Mouse (Mus musculus) intestine, postnatal 0 days (tissue): Measurements from ENCODE around the gene Olfr319. TPM values are rescaled to one million over a fixed set of nuclear protein-coding genes. Genes with fewer than 3 reads are reported as not detected.

Source experiments
- ATAC-seq: fragments of 200-750 bp; cut with Nextera tagmentation; 2 replicates; pipeline ENCODE4 v1.8.0; 2017; ENCODE audit warnings: mild to moderate bottlenecking, moderate TSS enrichment, moderate library complexity
- H3K27ac ChIP-seq: fragments of 300-500 bp; sonication (generic); 2 replicates; pipeline ENCODE4 v1.5.1; 2014; ENCODE audit warnings: mild to moderate bottlenecking, low read depth, low read length, moderate library complexity
- H3K27me3 ChIP-seq: fragments of 300-500 bp; sonication (generic); replicated peaks from 2 replicates; pipeline ENCODE4 v1.6.1; 2014; ENCODE audit warnings: low read length, mixed read lengths; ENCODE audit not compliant: control insufficient read depth, insufficient read depth
- H3K36me3 ChIP-seq: fragments of 300-500 bp; sonication (generic); 2 replicates; pipeline ENCODE4 v1.6.1; 2014; ENCODE audit warnings: mild to moderate bottlenecking, moderate library complexity; ENCODE audit not compliant: control insufficient read depth, insufficient read depth
- H3K4me1 ChIP-seq: fragments of 300-500 bp; sonication (generic); replicated peaks from 2 replicates; pipeline ENCODE4 v1.6.1; 2014; ENCODE audit warnings: antibody characterized with exemption, low read length, mixed read lengths; ENCODE audit not compliant: control insufficient read depth, insufficient read depth
- H3K4me2 ChIP-seq: fragments of 300-500 bp; sonication (generic); replicated peaks from 2 replicates; pipeline ENCODE4 v1.6.1; 2014; ENCODE audit warnings: low read depth, mild to moderate bottlenecking, moderate library complexity
- H3K4me3 ChIP-seq: fragments of 300-500 bp; sonication (generic); 2 replicates; pipeline ENCODE4 v1.5.1; 2014; ENCODE audit warnings: low read depth, low read length
- H3K9ac ChIP-seq: fragments of 300-500 bp; sonication (generic); 2 replicates; pipeline ENCODE4 v1.6.1; 2014; ENCODE audit warnings: mild to moderate bottlenecking, low read depth, low read length
- H3K9me3 ChIP-seq: fragments of 300-500 bp; sonication (generic); 2 replicates; pipeline ENCODE4 v1.6.1; 2016; ENCODE audit warnings: mixed run types; ENCODE audit not compliant: control insufficient read depth
- CTCF ChIP-seq: sonication (generic); IDR thresholded peaks from 2 replicates; pipeline ENCODE4 v1.5.1; 2016; ENCODE audit warnings: low read depth, mild to moderate bottlenecking, control low read depth, antibody characterized with exemption, moderate library complexity
- WGBS: fragments of 180-500 bp; shearing (Covaris S2); extraction: QIAGEN DNeasy Blood & Tissue Kit; methylation state at CpG from one replicate; pipeline ENCODE4 v1.1.7; 2014; 5-methylcytosine and 5-hydroxymethylcytosine counted together
- polyA plus RNA-seq: library from polyadenylated mRNA; unstranded; fragments of >200 nt; fragmentation: Nextera tagmentation; extraction: Ambion mirVana; gene quantifications from 2 replicates; pipeline ENCODE4 v1.2.1, GENCODE M21; 2015

Olfr319 gene
- polyA plus RNA-seq, 1 experiment from 2014 or later, result not detected

GRCm38 (mm10) chr11:58752434-58752833, 53.5 kb downstream of the Olfr319 start, which contains the start of gene Olfr316:
Olfr316 (plus strand) TSS chr11:58752734.
- Histone ChIP-seq H3K9ac (no peak within 1 kb of the TSS), H3K4me2 (no peak within 1 kb of the TSS), H3K4me1 (no peaks in the 10 kb centered on the region), H3K27me3 (no peaks in the 10 kb centered on the region), H3K9me3 (no peaks in the 10 kb centered on the region), H3K27ac (no peak within 1 kb of the TSS), H3K4me3 (no peak within 1 kb of the TSS), H3K36me3 (no peaks in the 10 kb centered on the region)
- 85% methylated on average over 2 of the region's 2 CpGs for WGBS
- no peak for ATAC-seq
- no peak for TF ChIP-seq CTCF

Other genes with a start within 250 kb of the Olfr319 start
- not detected in 2 replicates for gene Lypd9, start 246.2 kb upstream of the Olfr319 start, polyA plus RNA-seq
- gene Olfr30, start 236.9 kb upstream of the Olfr319 start, polyA plus RNA-seq, result not detected in 2 replicates
- not detected in 2 replicates for gene Olfr332, start 206.6 kb upstream of the Olfr319 start, polyA plus RNA-seq
- gene Olfr331, start 196.6 kb upstream of the Olfr319 start, polyA plus RNA-seq, result not detected in 2 replicates
- not detected in 2 replicates for gene Olfr330, start 164.3 kb upstream of the Olfr319 start, polyA plus RNA-seq
- not detected in 2 replicates for gene Olfr329-ps, start 152.7 kb upstream of the Olfr319 start, polyA plus RNA-seq
- gene Olfr328, start 143.5 kb upstream of the Olfr319 start, polyA plus RNA-seq, result not detected in 2 replicates
- not detected in 2 replicates for gene Olfr224, start 128.6 kb upstream of the Olfr319 start, polyA plus RNA-seq
- gene Olfr325, start 121.4 kb upstream of the Olfr319 start, polyA plus RNA-seq, result not detected in 2 replicates
- gene Olfr324, start 104.0 kb upstream of the Olfr319 start, polyA plus RNA-seq, result not detected in 2 replicates
- 24.5 and 49.3 TPM in 2 replicates for gene 2210407C18Rik, start 83.1 kb upstream of the Olfr319 start, polyA plus RNA-seq
- not detected in 2 replicates for gene Olfr323, start 68.7 kb upstream of the Olfr319 start, polyA plus RNA-seq
- not detected in 2 replicates for gene Trim58, start 58.7 kb upstream of the Olfr319 start, polyA plus RNA-seq
- gene Olfr322, start 40.4 kb upstream of the Olfr319 start, polyA plus RNA-seq, result not detected in 2 replicates
- not detected in 2 replicates for gene Olfr320, start 18.1 kb upstream of the Olfr319 start, polyA plus RNA-seq
- gene Olfr318, start 24.9 kb downstream of the Olfr319 start, polyA plus RNA-seq, result not detected in 2 replicates
- not detected in 2 replicates for gene Olfr317, start 40.0 kb downstream of the Olfr319 start, polyA plus RNA-seq
- not detected in 2 replicates for gene Olfr316, start 53.6 kb downstream of the Olfr319 start, polyA plus RNA-seq
- not detected in 2 replicates for gene Olfr315, start 74.0 kb downstream of the Olfr319 start, polyA plus RNA-seq
- gene Olfr314, start 83.8 kb downstream of the Olfr319 start, polyA plus RNA-seq, result not detected in 2 replicates
- 1.9 and 4.1 TPM in 2 replicates for gene Fam183b, start 102.8 kb downstream of the Olfr319 start, polyA plus RNA-seq
- not detected in 2 replicates for gene Olfr313, start 115.8 kb downstream of the Olfr319 start, polyA plus RNA-seq
- not detected in 2 replicates for gene Olfr312, start 130.1 kb downstream of the Olfr319 start, polyA plus RNA-seq
- gene Olfr311, start 140.1 kb downstream of the Olfr319 start, polyA plus RNA-seq, result not detected in 2 replicates
- gene Gm12258, start 148.0 kb downstream of the Olfr319 start, polyA plus RNA-seq, result 1.6 and 1.9 TPM in 2 replicates
- 1.9 and 2.1 TPM in 2 replicates for gene 2810021J22Rik, start 168.1 kb downstream of the Olfr319 start, polyA plus RNA-seq
- gene Zfp39, start 205.1 kb downstream of the Olfr319 start, polyA plus RNA-seq, result 1.5 and 1.6 TPM in 2 replicates
- not detected in 2 replicates for gene Btnl10, start 218.7 kb downstream of the Olfr319 start, polyA plus RNA-seq
- gene Rnf187, start 239.8 kb downstream of the Olfr319 start, polyA plus RNA-seq, result 113 and 117 TPM in 2 replicates
- gene Hist3h2ba, start 249.8 kb downstream of the Olfr319 start, polyA plus RNA-seq, result 6.9 and 7.8 TPM in 2 replicates